Mouse (Mus musculus) E14TG2a.4 (cell line): ENCODE results near the gene Rock2.
A peak's percentile ranks its signal among the peaks of the same experiment; 100 is the strongest.

ENCODE experiments used
- CTCF ChIP-seq: conservative IDR thresholded peaks from 2 replicates; pipeline ENCODE4 v1.5.1; 2014; ENCODE audit warnings: low read length
- NANOG ChIP-seq: IDR thresholded peaks from 2 replicates; pipeline ENCODE4 v1.6.1; 2014; ENCODE audit warnings: borderline replicate concordance, low read length, mixed read lengths

DNA sequence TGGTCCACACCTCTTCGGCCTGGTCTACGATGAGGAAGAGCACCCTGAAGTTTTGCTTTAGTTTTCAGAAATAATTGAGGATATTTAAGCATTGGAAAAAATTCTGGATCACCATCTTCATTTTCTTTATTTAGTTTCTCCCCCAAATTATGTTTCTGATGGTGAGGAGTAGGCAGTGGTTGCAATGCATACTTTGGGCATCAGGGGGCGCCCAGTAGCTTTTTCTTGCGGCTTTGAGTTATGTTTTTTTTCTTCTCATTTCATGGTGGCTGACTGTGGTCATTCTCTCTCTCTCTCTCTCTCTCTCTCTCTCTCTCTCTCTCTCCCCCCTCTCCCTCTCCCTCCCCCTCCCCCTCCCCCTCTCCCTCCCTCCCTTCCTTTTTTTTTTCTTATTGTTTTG is 123.8 kb downstream of the Rock2 start:
- peak; percentile 20; the same call in 1 of the 2 replicates for TF ChIP-seq CTCF
- no peak for TF ChIP-seq NANOG
